Mouse (Mus musculus) cerebellum, adult (tissue): ENCODE measurements around the gene Anxa10.

Experiments used
- ATAC-seq: cut with Nextera tagmentation; 2 replicates; pipeline ENCODE4 v1.9.2; 2017; ENCODE audit warnings: mild to moderate bottlenecking, moderate library complexity, mixed read lengths; ENCODE audit not compliant: insufficient number of reproducible peaks, low FRiP score, low TSS enrichment

Anxa10 gene

DNA sequence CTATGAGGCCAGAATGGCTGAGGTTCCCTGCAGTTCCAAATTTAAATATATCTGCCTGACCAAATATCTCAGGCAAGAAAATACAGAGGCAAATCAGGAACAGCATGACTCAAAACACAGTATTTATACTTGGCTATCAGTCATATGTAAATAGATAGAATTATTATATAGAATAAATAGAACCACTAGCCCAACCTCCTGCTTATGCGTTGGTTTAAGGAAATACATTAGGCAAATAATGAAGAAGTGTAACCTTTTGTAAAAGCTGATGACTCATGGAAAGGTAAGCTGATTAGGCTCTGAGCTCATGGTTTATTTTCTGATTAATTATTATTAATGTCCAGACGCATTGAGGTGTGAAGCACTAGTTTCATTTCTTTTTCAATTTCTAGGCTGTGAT is at the start of gene Anxa10:
Gene Anxa10 (minus strand): TSS at position 53 of the 400 bp plus-strand sequence.
- no peak for ATAC-seq

DNA sequence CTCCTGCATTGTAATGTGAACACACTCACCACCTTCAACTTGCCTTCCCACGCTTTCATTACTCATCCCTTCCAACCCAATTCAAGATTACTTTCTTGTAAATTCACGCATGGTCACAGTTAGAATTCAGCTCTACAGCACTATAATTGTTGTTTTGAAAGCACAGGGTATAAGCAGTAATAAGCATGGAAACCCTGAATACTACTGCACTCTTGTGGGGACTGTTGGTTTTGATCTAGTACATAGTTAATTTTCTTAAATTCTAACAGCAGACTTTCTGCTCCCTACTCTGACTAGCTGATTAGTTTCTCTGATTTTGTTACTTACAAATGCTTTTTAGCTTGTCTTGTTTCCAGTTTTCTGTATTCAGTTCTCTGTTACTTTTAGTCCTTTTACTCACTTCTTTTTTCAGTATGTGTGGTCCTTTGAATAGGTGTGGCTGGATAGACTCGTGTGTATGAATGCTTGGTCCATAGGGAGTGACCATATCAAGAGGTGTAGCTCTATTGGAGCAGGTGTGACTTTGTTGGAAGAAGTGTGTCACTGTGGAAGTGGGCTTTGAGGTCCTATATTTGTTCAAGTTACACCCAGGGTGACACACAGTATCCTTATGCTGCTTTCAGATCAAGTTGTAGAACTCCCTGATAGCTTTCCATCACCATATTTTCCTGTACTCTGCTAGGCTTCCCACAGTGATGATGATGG is 9.9 kb upstream of the Anxa10 start:
- no peak for ATAC-seq

DNA sequence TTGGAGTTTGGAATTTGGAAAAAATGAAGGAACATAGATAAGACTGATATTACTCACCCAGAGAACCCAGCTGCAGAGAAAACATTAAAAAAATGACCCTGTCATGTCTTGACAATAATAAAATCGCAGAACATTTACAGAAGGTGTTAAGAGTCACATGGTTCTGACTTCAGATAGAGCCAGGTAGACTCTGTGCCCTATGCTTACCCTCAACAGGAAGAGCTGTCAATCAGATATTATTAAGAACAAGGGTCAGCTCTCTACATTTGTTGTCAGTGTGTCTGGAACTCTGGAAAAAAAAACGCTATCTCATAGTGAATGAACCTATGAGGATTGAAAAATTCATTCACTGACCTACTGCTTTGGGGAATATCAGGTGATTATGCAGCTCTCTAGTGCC is 25.7 kb downstream of the Anxa10 start:
- ATAC-seq: no peak

DNA sequence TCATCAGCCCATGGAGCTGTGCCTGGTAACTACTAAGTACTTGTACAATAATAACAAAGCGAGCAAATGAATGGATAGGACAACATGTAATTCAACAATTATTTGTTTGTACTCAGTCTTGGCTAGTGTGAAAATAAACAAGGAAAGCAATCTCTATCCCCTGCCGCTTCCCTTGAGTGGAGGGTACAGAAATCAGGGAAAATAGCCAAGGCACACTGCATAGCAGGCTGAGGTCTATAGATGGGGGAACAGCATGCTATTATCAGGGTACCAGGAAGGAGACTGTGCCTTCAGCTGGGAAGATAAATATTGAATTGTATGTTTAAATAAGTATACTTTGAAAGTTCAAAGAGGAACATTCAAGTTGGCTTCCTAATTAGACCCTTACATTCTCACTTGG is 41.1 kb downstream of the Anxa10 start:
- ATAC-seq: no peak

DNA sequence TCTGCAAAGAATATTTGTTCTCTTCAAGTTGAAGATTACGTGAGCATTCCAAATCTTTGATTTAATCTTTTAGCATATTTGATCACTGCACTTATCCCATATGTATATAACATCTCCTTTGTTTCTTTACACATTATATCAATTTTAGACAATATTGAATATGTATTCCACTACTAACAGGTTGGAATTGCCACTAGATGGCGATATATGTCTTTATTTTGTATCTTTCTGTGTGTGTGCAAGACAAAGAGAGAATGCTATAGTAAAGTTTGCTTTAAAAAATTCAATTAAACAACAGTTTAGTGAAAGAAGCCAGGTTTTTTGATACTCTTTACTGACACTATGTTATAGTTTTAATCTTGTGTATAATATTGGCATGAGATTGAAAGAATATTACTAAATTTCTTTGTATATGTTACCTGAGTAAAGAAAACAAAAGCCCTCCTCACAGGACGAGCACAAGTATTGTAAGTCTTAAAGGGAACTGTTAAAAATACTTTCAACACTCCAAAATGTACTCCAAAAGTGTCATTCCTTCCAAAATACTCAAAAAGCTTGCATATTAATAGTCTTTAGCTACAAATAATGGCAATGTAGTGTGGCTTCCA is 42.7 kb downstream of the Anxa10 start:
- ATAC-seq: no peak

DNA sequence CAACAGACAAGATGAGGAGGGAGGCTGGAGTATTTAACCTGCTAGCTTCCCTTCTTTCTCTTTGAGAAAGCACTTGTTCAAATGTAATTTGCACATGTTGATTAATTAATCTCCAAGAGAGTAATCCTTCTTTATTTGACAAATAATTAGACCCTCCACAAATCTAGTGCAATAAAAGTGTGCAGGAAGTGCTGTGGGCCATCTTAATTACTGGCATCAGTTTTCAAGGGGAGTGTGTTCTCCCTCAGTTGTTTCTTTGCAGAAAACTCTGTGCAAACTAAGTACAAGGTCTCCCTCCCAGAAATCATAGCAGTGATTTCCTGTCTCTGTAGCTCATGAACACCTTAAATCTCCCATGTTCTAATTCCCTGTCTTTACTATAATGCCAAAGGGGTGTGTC is 54.6 kb downstream of the Anxa10 start:
- ATAC-seq: no peak

DNA sequence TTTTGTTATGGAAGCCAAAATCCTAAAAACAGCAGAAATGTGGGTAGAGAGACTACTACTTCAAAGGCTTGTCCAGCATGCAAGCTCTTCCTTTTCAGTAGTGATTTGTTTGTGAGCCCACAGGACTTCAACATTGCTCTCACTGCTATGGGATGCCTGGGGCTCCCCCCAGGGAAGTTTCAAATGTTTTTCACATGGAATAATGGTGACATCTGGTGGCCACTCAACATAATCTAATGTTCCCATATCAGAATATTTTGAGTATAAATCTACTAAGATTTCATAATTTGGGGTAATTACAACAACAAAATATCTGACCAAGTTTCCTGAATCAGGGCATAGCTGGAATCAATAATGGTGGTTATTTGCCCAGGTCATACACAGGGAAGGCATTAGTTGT is 62.6 kb downstream of the Anxa10 start:
- no peak for ATAC-seq

DNA sequence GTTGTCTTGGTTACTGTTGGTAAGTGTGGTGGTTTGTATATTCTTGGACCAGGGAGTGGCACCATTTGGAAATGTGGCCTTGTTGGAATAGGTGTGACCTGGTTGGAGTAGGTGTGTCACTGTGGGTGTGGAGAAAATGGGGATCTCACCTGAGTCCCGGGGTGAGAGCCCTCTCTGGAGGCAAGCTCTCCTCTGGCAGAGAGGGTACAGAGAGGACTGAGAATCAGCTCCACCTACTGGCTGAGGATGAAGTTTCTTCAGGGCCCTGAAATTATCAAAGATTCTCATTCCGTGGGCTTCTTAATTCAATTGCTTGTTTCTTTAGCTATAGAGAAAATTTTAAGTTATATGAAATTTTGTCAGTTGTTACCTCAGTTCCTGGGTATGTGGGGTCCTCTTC is 76.1 kb downstream of the Anxa10 start:
- ATAC-seq: no peak

DNA sequence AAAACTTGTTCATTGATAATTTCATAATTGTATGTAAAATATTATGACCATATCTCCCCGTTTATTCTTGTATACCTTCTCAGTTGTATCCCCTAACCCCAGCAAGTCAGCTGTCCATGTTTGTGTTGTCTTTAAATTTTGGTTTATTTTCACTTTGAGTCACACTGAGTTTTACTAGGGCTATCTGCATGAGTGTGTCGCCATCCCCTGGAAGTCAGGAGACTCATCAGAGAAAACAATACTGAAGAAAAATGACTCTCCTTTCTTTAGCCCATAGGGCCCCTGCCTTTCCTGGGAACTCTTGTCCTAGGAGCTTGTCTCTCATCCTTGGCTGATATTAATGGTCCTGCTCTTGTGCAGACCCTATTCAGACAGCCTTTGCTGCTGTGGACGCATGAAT is 88.6 kb downstream of the Anxa10 start:
- no peak for ATAC-seq

DNA sequence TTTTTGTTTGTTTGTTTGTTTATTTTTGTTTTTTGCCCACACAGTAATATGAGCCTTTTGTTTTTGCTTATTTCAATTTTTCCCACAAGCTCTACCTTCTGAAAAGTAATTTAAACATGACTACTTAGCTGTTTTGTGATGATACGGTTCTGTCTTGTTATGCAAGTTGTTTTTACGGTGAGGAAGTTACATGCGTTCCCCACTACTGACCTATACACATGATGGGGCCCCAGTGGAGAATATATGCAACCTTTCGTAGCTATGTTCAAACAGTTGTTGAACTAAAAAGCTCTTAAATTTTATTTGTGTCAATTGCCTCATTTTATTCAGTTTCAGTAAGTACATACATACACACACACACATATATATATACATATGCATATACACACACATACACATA is 108.4 kb downstream of the Anxa10 start:
- ATAC-seq: no peak

DNA sequence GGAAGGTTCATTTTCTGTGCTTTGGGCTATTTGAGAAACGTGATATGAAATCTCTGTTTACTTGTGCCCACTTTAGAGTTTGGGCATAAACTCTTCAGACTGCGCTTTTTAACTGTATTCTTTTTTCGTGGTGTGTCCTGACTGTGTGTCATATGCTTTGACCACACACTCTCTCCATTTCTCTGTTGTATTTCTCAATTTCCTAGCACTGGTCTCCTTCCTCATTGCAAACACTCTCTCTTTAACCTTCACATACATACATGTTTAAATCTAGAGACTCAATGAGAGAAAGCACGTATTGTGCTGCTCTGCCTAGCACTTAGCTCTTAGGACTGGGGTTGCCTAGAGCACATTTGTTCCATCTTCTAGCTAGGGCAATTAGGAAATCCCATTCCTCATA is 108.8 kb downstream of the Anxa10 start:
- ATAC-seq: no peak
